Mouse (Mus musculus): Measurements from ENCODE around the gene Dbn1. TPM values are rescaled to one million over a fixed set of nuclear protein-coding genes. Genes with fewer than 3 reads are reported as not detected.
"Not testable (repeated sequence)": the region's sequence is repeated elsewhere in the genome, so short reads cannot be mapped to it uniquely, and the experiment has no call there.

Dbn1 gene
- total RNA-seq, 1 experiment from 2014 or later = 24.0 TPM

DNA sequence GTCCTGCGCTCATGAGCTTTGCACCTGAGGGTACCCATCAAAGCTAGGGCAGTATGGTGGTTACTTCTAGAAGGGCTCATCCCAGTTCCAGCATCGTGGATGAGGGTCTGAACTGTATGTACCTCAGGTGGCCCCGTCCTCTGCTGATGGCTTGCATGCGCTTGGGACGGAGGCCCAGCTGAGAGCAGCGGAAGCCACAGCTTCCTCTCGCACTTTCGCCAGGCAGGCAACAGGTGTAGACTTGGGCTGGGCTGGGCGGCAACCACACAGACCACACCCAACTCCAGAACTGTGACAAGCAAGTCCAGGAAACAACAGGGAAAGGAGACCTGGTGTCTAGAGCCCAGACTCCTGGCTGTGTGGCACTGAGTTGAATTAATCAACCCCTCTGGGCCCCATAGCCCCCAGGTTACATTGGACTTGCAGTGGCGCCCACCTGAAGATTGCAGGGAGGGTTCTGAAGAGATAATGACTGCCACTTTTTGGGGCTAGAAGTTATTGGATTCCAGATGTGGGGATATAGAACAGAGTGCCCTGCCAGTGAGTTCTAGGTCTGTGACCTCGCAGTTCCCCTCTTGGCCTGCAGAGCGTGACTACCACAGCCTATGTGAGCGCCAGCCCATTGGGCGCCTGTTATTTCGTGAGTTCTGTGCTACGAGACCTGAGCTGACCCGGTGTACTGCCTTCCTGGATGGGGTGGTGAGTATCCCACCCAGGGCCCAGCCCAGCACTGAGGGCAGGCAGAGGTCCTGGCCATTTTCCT, 38.1 kb downstream of the Dbn1 start:
- DNase-seq = no peak

DNA sequence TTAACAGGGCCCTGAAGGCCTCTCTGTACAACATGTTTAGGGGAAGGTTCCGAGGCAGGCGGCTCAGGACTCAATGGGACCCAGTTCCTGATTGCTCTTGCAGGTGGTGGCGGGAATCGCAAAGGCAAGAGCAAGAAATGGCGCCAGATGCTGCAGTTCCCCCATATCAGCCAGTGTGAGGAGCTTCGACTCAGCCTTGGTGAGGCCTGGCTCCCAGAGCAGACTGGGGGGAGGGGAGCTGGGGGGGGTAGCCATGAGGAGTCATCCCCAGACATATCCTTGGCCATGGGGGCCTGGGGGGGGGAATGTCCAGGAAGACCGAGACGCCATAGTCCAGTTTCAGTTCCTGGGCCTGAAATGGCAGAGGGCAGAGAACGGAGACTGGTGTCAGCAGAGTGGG, 38.7 kb downstream of the Dbn1 start:
- peak; percentile 23 for DNase-seq

DNA sequence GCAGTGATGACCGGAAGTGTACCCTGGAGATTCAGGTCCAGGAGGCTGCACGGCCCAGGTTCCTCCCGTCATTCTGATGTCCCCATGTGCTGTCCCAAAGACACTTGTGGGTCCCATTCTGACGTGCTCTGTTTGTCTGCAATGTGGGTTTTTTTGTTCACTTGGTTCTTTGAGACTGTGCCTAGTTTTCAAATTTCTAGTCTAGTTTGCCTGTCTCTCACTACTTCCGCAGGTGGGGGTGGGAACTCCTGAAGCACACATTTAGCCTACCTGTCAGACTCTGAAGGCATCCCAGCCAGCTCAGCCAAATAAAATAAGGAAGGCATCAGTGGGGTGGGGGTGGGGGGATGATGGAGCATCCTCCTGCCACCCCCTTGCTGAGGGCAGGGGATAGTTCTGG, 39.8 kb downstream of the Dbn1 start:
- DNase-seq = no peak

DNA sequence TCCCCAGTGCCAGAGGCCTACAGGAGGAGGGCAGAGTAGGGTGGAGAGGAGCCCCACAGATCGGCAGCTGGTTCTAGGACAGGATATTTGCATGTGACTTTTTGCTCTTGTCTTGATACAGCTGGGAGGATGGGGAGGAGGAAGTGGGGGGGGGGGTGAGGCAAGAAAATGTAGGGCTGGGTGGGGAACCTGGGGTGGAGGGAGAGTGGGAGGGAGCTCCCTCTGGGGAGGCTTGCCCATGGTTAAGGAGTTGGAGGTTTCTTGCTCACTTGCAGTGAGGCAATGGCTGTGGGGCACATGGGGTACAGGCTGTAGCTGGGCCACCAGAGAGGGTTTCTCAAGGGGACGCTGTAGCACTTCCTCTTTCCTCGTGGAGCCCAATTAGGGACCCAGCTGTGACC, 40.4 kb downstream of the Dbn1 start:
- DNase-seq = peak; percentile 25

DNA sequence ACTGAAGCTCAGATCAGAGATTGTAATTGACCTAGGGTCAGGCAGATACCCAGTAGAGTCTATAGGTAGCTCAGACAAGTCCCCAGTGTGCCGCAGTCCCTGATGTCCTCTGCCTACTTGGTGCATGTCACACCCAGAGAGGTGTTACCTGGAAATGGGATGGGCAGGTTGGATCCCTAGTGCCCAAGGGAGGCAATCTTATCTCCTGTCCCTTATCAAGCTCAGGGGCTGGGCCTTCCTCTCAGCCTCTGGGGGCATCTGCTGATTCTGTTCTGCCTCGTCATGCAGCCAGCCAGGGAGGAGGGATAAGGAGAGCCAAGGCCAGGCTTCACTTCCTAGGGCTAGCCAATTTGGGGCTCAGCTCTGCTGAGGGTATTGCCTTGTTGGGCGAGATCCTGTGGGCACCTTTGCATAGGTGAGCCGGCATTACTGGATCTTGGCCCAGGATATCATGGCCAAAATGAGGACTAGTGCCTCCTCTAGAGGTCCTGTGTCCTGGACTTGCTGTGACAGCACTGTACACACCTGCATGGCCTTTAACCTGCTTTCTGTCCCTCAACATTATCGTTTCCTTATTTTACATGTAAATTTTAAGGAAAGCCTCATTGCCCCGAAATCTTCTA, 41.3 kb downstream of the Dbn1 start:
- no peak for DNase-seq

DNA sequence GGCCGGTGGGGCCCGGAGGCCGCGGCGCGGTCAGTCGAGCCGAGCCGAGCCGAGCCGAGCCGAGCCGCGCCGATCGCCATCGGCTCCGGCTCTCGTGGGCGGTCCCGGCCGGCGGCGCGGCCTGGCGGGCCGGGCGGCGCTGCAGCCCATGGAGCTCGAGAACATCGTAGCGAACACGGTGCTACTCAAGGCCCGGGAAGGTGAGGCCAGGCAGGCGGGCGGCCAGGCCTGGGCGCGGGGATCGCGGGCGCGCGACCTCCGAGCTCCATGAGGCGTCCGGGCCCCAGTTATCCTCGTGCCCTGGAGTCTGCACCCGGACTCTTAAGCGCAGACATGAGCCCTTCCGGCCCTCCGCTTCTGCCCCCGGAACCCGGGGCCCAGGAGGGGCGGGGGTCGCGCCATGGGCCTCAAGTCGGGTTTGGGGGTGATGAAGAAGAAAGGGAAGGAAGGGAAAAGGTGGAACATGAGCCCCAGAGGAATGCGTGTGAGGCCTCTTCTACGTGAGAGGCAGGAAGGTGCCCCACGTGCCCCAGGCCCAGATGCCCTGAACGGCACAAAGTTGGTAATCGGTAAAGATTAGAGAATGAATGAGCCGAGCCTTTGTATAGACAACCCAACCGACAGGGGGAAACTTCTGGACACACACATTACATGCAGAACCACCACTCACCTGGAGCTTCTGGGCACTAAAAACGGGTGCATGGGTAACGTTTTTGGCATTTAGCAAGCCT, 42.4 kb downstream of the Dbn1 start:
- DNase-seq = no peak

DNA sequence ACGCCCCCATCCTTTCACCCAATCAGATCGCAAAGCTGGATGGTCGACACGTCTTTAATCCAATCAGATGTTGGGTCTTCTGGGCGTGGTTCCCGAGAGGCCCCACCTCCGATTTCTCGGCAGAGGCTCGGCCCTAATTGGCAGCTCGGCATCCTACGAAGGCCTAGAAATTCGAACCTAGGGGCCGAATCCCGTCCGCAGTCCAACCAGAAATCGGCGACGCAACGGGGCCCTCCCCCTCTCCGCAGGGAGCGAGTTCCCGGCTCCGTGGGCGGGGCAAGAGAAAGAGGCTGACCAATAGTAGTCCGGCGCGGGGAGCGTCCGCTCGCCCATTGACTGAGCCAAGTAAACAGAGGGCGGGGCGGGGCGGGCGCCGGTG, 43.0 kb downstream of the Dbn1 start, which contains the start of gene Grk6:
Gene Grk6, plus strand, starts transcription at position 136 of the 379 bp plus-strand sequence.
- peak; percentile 100 for DNase-seq

DNA sequence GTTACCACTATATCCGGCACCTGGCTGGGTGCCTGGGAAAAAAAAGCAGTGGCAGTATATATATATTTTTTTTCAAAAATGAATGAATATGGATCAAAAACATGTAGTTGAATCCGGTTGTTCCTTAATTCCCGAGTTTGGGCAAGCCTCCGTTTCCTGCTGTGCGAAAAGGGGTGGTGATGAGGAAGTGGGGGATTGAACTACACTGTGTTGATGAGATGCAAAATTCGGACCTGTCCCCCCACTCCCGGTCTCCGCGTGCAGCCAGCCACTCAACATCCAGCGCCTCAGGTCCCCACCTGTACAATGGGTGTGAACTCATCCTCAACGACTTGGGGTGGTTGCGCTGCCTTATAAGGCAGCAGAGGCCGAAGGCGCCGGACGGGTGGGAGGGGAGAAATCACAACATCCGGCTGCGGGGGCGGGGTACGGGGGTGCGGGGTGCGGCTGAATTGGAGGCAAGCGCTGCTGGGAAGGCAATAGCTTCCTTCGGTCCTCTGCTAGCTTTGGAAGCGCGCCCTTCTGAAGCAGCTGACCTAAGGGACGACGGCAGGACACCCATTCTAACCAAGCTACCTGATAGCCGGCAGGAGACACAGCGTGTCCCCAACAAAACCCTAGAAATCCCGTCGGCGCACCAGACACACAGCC, 43.5 kb downstream of the Dbn1 start:
- peak; percentile 90 for DNase-seq

DNA sequence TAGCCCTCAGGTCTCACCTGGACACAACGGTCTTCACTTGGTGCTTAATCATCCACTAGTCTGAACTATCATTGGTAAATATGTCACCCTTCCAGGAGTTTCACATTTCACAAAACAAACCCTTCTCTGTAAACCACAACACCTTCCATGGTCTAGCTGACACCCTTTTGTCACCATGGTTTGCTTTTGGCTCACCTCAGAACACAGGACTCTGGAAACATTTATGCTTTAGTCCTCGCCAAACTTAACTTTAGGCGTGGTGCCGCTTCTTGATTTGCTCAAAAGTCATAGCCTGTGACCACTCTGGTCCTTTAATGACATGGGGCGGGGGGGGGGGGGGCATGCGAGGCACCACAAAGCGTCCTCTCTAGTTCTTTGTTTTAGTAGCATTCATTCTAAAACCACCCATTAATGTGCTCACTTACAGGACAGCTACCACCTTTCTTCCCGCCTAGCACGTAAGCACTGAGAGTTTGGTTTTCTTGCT, 44.1 kb downstream of the Dbn1 start:
- DNase-seq = no peak

DNA sequence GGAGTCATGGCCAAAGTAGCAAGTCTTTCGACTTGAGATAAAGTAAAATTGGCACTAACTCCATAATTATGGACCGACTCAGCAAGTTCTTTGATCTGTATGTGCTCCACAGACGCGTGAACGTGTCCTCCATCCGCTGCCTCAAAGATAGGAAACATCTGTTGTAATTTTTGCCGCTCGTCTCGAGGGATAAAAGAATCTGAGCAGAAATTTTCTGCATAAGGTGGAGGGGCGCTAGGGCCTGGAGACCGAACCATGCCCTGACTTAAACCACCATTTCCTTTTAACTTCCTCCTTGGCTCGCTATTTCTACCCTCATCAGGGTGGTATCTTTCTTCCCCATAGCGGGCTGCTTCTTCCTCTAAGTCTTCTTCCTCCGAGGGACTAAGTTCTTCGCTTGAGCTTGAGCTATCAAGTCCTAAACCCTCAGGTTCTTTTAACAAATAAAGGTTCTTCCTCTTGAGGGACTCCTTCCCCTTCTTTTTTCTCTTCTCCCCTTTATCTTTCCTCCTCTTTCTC, 50.7 kb downstream of the Dbn1 start:
- DNase-seq = not testable (repeated sequence)

DNA sequence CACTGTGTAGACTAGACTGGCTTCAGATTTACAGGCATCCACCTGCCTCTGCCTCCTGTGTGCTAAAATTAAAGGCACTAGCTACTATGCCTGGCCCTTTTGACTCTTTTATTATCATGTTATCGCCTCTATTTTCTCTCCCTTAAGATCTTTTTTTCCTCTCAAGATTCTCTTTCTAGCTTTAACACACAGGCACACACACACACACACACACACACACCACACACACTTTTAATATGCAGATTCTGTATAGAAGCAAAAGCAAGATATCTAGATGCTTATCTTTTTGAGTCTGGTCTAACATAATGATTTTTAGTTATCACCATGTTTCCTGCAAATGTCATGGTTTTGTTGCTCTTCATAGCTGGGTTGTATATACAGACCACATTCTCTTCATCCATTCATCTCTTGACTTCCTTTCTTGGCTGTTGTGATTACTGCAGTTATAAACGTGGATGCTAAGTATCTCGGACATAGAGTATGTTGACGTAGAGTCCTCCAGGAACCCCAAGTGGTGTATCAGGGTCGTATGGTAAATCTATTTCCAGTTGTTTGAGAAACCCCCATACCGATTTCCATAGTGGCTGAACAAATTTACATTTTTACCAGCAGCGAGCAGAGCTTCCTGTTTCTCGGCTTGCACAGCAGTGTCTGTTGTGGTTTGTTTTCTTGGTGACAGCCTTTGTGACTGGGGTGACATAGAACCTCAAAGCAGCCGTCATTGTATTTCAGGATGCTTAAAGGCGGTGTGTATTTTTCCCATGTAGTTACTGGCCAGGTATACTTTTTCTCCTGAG, 55.8 kb downstream of the Dbn1 start:
- no peak for DNase-seq

DNA sequence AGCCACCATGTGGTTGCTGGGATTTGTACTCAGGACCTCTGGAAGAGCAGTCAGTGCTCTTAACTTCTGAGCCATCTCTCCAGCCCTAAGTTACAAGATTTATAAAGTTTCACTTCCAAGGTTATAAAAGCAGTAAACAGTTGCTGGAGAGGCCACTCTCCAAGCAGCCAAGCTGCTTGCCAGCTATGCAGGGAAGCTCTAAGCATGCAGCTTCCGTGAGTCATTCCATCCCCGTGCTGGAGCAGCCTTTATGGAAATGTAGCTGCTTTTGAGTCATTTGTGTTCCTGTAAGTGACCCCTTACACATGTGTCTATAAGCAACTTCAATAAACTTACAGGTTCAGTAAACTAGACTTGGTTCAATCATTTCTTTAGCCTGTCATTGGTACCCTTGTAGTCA, 57.3 kb downstream of the Dbn1 start:
- peak; percentile 58 for DNase-seq

DNA sequence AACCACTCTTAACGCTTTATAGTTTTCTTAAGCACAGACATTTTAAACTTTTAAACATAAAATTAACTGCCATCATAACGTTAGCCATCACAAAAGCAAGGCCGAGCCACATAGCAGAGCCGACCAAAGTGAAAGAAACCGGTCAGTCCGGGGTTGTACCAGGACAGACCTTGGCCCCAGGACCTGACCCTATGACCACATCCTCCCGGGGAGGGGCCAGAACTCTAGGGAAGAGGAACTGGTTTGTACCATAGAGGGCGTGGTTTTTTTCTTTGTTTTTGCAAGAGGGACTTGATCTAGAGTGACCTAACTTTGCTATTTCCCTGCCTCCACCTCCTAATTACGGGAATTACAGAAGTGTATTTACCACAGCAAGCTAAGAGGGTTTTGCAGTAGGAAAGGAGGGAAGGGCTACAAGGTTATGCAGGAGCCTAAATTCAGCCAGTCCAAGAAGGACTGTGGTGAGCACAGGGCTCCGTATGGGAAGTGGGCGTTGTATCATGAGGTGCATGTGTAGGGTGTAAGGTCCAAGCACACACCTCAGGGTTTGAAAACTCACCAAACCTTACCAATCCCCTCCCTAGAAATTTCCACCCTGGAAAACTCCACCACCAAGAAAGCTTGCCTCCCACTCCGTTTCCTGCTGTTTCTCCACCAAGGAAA, 58.6 kb downstream of the Dbn1 start:
- DNase-seq = peak; percentile 84

DNA sequence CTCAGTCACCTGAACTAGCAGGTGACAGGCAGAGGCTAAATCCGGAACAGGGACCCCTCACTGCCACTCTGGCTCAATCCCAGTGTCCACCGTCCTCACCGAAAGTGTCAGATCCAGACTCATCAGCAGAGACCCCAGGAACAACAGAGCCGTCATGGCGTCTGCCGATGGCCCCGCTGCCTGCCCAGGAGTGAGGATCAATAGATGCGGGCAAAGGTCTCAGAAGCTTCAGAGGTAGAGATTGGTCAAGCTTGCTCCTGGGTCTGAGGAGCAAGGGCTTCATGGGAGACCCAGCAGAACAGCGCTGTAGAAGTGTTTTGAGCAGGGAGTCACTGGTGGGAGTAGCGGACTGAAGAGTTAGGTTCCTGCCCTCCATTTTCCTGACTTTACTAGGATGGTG, 61.3 kb downstream of the Dbn1 start, which contains the start of gene F12:
Gene F12, minus strand, starts transcription at position 181 of the 400 bp plus-strand sequence.
- no peak for DNase-seq

Small RNA genes lying within 50 kb of the gene (microRNA-seq; reads per million reads assigned to microRNA genes)
- gene Mir6943 = 0 to 1.5 reads per million in 2 experiments
- gene Mir6944 = 1.3 to 1.9 reads per million in 2 experiments
- 0 to 1.1 reads per million in 2 experiments for gene Mir6945

Other genes starting within 250 kb of the Dbn1 start
- gene Prelid1, start 167.6 kb downstream of the Dbn1 start, total RNA-seq (2021) = 170 and 174 TPM in 2 replicates
- 53.7 and 60.7 TPM in 2 replicates for gene Rab24, start 166.2 kb downstream of the Dbn1 start, total RNA-seq (2021)
- 10.0 and 10.9 TPM in 2 replicates for gene Mxd3, start 158.3 kb downstream of the Dbn1 start, total RNA-seq (2021)
- 105 and 107 TPM in 2 replicates for gene Lman2, start 125.3 kb downstream of the Dbn1 start, total RNA-seq (2021)
- 0.44 and 4.5 TPM in 2 replicates for gene Rgs14, start 118.4 kb downstream of the Dbn1 start, total RNA-seq (2021)
- gene Slc34a1, start 89.9 kb downstream of the Dbn1 start, total RNA-seq (2021) = 0.33 TPM in 1 of 2 replicates, not detected in the other
- not detected in 2 replicates for gene Pfn3, start 72.9 kb downstream of the Dbn1 start, total RNA-seq (2021)
- gene F12, start 61.3 kb downstream of the Dbn1 start, total RNA-seq (2021) = 4.3 and 60.0 TPM in 2 replicates
- 35.3 and 55.4 TPM in 2 replicates for gene Grk6, start 43.0 kb downstream of the Dbn1 start, total RNA-seq (2021)
- 3.1 and 6.0 TPM in 2 replicates for gene Prr7, start 23.8 kb downstream of the Dbn1 start, total RNA-seq (2021)
- 23.8 and 26.7 TPM in 2 replicates for gene Pdlim7, start 25.6 kb upstream of the Dbn1 start, total RNA-seq (2021)
- 3.4 and 11.6 TPM in 2 replicates for gene Dok3, start 41.2 kb upstream of the Dbn1 start, total RNA-seq (2021)
- 38.4 and 46.0 TPM in 2 replicates for gene Ddx41, start 48.5 kb upstream of the Dbn1 start, total RNA-seq (2021)
- 42.5 and 50.2 TPM in 2 replicates for gene Fam193b, start 83.0 kb upstream of the Dbn1 start, total RNA-seq (2021)
- 145 and 156 TPM in 2 replicates for gene Tmed9, start 85.6 kb upstream of the Dbn1 start, total RNA-seq (2021)
- 11.6 and 15.4 TPM in 2 replicates for gene B4galt7, start 111.8 kb upstream of the Dbn1 start, total RNA-seq (2021)
- gene Caml, start 134.9 kb upstream of the Dbn1 start, total RNA-seq (2021) = 25.4 and 27.9 TPM in 2 replicates
- gene Ddx46, start 146.9 kb upstream of the Dbn1 start, total RNA-seq (2021) = 35.1 and 41.8 TPM in 2 replicates
- 53.9 and 55.4 TPM in 2 replicates for gene B230219D22Rik, start 205.0 kb upstream of the Dbn1 start, total RNA-seq (2021)
- 50.0 and 52.8 TPM in 2 replicates for gene Txndc15, start 226.5 kb upstream of the Dbn1 start, total RNA-seq (2021)
- gene Pcbd2, start 239.3 kb upstream of the Dbn1 start, total RNA-seq (2021) = 62.1 and 72.6 TPM in 2 replicates